Mouse (Mus musculus): ENCODE data around the gene Dnajc8.
A peak's percentile ranks its signal among the peaks of the same experiment; 100 is the strongest.
"Not testable (repeated sequence)": the region's sequence is repeated elsewhere in the genome, so short reads cannot be mapped to it uniquely, and the experiment has no call there.

The Dnajc8 gene

GRCm38 (mm10) chr4:132515369-132516155 lies 19.8 kb upstream of the Dnajc8 start:
- peak; percentile 91 for DNase-seq

GRCm38 (mm10) chr4:132518066-132518465 lies 17.3 kb upstream of the Dnajc8 start:
- DNase-seq = no peak

GRCm38 (mm10) chr4:132519188-132519587 lies 16.2 kb upstream of the Dnajc8 start:
- no peak for DNase-seq

GRCm38 (mm10) chr4:132524321-132524741 lies 11.0 kb upstream of the Dnajc8 start:
- no peak for DNase-seq

GRCm38 (mm10) chr4:132524808-132525207 lies 10.5 kb upstream of the Dnajc8 start:
- DNase-seq = no peak

- DNase-seq = no peak
These were observed 8.7 kb upstream of the Dnajc8 start for GRCm38 (mm10) chr4:132526678-132527077.

- no peak for DNase-seq
These were observed 7.3 kb upstream of the Dnajc8 start for GRCm38 (mm10) chr4:132527917-132528522.

GRCm38 (mm10) chr4:132529344-132529743 lies 6.0 kb upstream of the Dnajc8 start:
- DNase-seq = no peak

GRCm38 (mm10) chr4:132530033-132530804 lies 5.1 kb upstream of the Dnajc8 start:
- DNase-seq = no peak

- DNase-seq = no peak
These were observed 2.9 kb upstream of the Dnajc8 start for GRCm38 (mm10) chr4:132532496-132532895.

- DNase-seq = peak; percentile 91
These were observed 2.1 kb upstream of the Dnajc8 start, which contains the start of gene Atpif1 for GRCm38 (mm10) chr4:132532981-132533916. Gene Atpif1, minus strand, starts transcription at chr4:132533659.

- DNase-seq = no peak
These were observed 4.1 kb downstream of the Dnajc8 start for GRCm38 (mm10) chr4:132539481-132539880.

GRCm38 (mm10) chr4:132541413-132541812 lies 6.1 kb downstream of the Dnajc8 start:
- no peak for DNase-seq

- no peak for DNase-seq
These were observed 7.4 kb downstream of the Dnajc8 start for GRCm38 (mm10) chr4:132542724-132543123.

GRCm38 (mm10) chr4:132545851-132546250 lies 10.5 kb downstream of the Dnajc8 start:
- peak; percentile 50 for DNase-seq

GRCm38 (mm10) chr4:132554221-132554620 lies 18.9 kb downstream of the Dnajc8 start:
- DNase-seq = no peak

GRCm38 (mm10) chr4:132554653-132555052 lies 19.3 kb downstream of the Dnajc8 start:
- no peak for DNase-seq

GRCm38 (mm10) chr4:132555550-132555949 lies 20.2 kb downstream of the Dnajc8 start:
- not testable (repeated sequence) for DNase-seq

- no peak for DNase-seq
These were observed 27.9 kb downstream of the Dnajc8 start for GRCm38 (mm10) chr4:132563261-132563660.

GRCm38 (mm10) chr4:132563965-132564364 lies 28.6 kb downstream of the Dnajc8 start, which contains the start of gene Ptafr:
Gene Ptafr, plus strand, starts transcription at chr4:132564067.
- no peak for DNase-seq

- no peak for DNase-seq
These were observed 29.9 kb downstream of the Dnajc8 start for GRCm38 (mm10) chr4:132565089-132565747.

GRCm38 (mm10) chr4:132567361-132567779 lies 32.0 kb downstream of the Dnajc8 start:
- no peak for DNase-seq
